Mouse (Mus musculus): ENCODE data around the gene 2210418O10Rik.
"Not testable (repeated sequence)": the region's sequence is repeated elsewhere in the genome, so short reads cannot be mapped to it uniquely, and the experiment has no call there.

Gene 2210418O10Rik

GRCm38 (mm10) chr2:176226269-176226668 is at the start of gene 2210418O10Rik:
Gene 2210418O10Rik (plus strand): TSS chr2:176226569.
- not testable (repeated sequence) for DNase-seq (ENCODE audit: inconsistent age in 2 of 2, low spot score in 1 of 2)

GRCm38 (mm10) chr2:176248519-176248918 is 22.1 kb downstream of the 2210418O10Rik start:
- not testable (repeated sequence) for DNase-seq (ENCODE audit: inconsistent age in 2 of 2, low spot score in 1 of 2)
